Mouse (Mus musculus): ENCODE data around the gene Tyk2. TPM values are rescaled to one million over a fixed set of nuclear protein-coding genes. Genes with fewer than 3 reads are reported as not detected.

Tyk2 gene
- polyA plus RNA-seq, 1 experiment from 2014 or later: 5.4 TPM

Small RNA genes lying within 50 kb of the gene (microRNA-seq; reads per million reads assigned to microRNA genes)
- gene Mir7082 (ENCODE audit: borderline number of aligned reads): not detected

Other genes with a start within 250 kb of the Tyk2 start
- 64.3 and 65.0 TPM in 2 replicates for gene Ppan, start 243.1 kb downstream of the Tyk2 start, polyA plus RNA-seq (2014; fragmentation: Nextera tagmentation; extraction: Ambion mirVana)
- gene Eif3g, start 232.6 kb downstream of the Tyk2 start, polyA plus RNA-seq (2014; fragmentation: Nextera tagmentation; extraction: Ambion mirVana): 352 TPM in 2 replicates
- gene Dnmt1, start 171.4 kb downstream of the Tyk2 start, polyA plus RNA-seq (2014; fragmentation: Nextera tagmentation; extraction: Ambion mirVana): 82.0 and 88.1 TPM in 2 replicates
- gene S1pr2, start 154.5 kb downstream of the Tyk2 start, polyA plus RNA-seq (2014; fragmentation: Nextera tagmentation; extraction: Ambion mirVana): 37.5 and 43.6 TPM in 2 replicates
- 139 and 147 TPM in 2 replicates for gene Mrpl4, start 128.5 kb downstream of the Tyk2 start, polyA plus RNA-seq (2014; fragmentation: Nextera tagmentation; extraction: Ambion mirVana)
- gene Icam1, start 115.3 kb downstream of the Tyk2 start, polyA plus RNA-seq (2014; fragmentation: Nextera tagmentation; extraction: Ambion mirVana): 4.5 and 5.8 TPM in 2 replicates
- 5.6 and 6.1 TPM in 2 replicates for gene Icam4, start 101.9 kb downstream of the Tyk2 start, polyA plus RNA-seq (2014; fragmentation: Nextera tagmentation; extraction: Ambion mirVana)
- not detected in 2 replicates for gene Icam5, start 99.2 kb downstream of the Tyk2 start, polyA plus RNA-seq (2014; fragmentation: Nextera tagmentation; extraction: Ambion mirVana)
- 0.80 and 2.2 TPM in 2 replicates for gene Zglp1, start 64.2 kb downstream of the Tyk2 start, polyA plus RNA-seq (2014; fragmentation: Nextera tagmentation; extraction: Ambion mirVana)
- 0.36 and 0.58 TPM in 2 replicates for gene Gm49373, start 58.1 kb downstream of the Tyk2 start, polyA plus RNA-seq (2014; fragmentation: Nextera tagmentation; extraction: Ambion mirVana)
- 44.7 and 52.1 TPM in 2 replicates for gene Fdx1l, start 57.6 kb downstream of the Tyk2 start, polyA plus RNA-seq (2014; fragmentation: Nextera tagmentation; extraction: Ambion mirVana)
- gene Gm38431, start 39.2 kb downstream of the Tyk2 start, polyA plus RNA-seq (2014; fragmentation: Nextera tagmentation; extraction: Ambion mirVana): 2.0 and 2.3 TPM in 2 replicates
- gene Raver1, start 39.2 kb downstream of the Tyk2 start, polyA plus RNA-seq (2014; fragmentation: Nextera tagmentation; extraction: Ambion mirVana): 63.1 and 70.3 TPM in 2 replicates
- gene Cdc37, start 18.7 kb upstream of the Tyk2 start, polyA plus RNA-seq (2014; fragmentation: Nextera tagmentation; extraction: Ambion mirVana): 371 and 374 TPM in 2 replicates
- 3.8 and 4.7 TPM in 2 replicates for gene Pde4a, start 34.5 kb upstream of the Tyk2 start, polyA plus RNA-seq (2014; fragmentation: Nextera tagmentation; extraction: Ambion mirVana)
- gene Keap1, start 108.1 kb upstream of the Tyk2 start, polyA plus RNA-seq (2014; fragmentation: Nextera tagmentation; extraction: Ambion mirVana): 23.2 and 27.1 TPM in 2 replicates
- gene S1pr5, start 117.2 kb upstream of the Tyk2 start, polyA plus RNA-seq (2014; fragmentation: Nextera tagmentation; extraction: Ambion mirVana): 0.08 and 0.21 TPM in 2 replicates
- gene Atg4d, start 134.1 kb upstream of the Tyk2 start, polyA plus RNA-seq (2014; fragmentation: Nextera tagmentation; extraction: Ambion mirVana): 28.5 and 31.1 TPM in 2 replicates
- gene Kri1, start 156.7 kb upstream of the Tyk2 start, polyA plus RNA-seq (2014; fragmentation: Nextera tagmentation; extraction: Ambion mirVana): 11.4 and 13.3 TPM in 2 replicates
- 51.3 and 55.0 TPM in 2 replicates for gene Cdkn2d, start 160.2 kb upstream of the Tyk2 start, polyA plus RNA-seq (2014; fragmentation: Nextera tagmentation; extraction: Ambion mirVana)
- gene Ap1m2, start 181.1 kb upstream of the Tyk2 start, polyA plus RNA-seq (2014; fragmentation: Nextera tagmentation; extraction: Ambion mirVana): 15.9 and 16.3 TPM in 2 replicates
- gene Slc44a2, start 189.5 kb upstream of the Tyk2 start, polyA plus RNA-seq (2014; fragmentation: Nextera tagmentation; extraction: Ambion mirVana): 86.0 and 89.8 TPM in 2 replicates
- gene Ilf3, start 236.6 kb upstream of the Tyk2 start, polyA plus RNA-seq (2014; fragmentation: Nextera tagmentation; extraction: Ambion mirVana): 248 and 256 TPM in 2 replicates

Measured in embryonic facial prominence, embryonic 11.5 days (tissue).